Mouse (Mus musculus) c-Kit-positive CD71-negative TER-119-negative erythroid progenitor cells, embryonic 14.5 days (primary cell): ENCODE results near the gene Dlg5.
A peak's percentile ranks its signal among the peaks of the same experiment; 100 is the strongest.

ENCODE experiments used
- DNase-seq: peaks from one replicate; pipeline ENCODE4 v3.0.0-alpha.2; 2013; ENCODE audit warnings: low read depth

Gene Dlg5

DNA sequence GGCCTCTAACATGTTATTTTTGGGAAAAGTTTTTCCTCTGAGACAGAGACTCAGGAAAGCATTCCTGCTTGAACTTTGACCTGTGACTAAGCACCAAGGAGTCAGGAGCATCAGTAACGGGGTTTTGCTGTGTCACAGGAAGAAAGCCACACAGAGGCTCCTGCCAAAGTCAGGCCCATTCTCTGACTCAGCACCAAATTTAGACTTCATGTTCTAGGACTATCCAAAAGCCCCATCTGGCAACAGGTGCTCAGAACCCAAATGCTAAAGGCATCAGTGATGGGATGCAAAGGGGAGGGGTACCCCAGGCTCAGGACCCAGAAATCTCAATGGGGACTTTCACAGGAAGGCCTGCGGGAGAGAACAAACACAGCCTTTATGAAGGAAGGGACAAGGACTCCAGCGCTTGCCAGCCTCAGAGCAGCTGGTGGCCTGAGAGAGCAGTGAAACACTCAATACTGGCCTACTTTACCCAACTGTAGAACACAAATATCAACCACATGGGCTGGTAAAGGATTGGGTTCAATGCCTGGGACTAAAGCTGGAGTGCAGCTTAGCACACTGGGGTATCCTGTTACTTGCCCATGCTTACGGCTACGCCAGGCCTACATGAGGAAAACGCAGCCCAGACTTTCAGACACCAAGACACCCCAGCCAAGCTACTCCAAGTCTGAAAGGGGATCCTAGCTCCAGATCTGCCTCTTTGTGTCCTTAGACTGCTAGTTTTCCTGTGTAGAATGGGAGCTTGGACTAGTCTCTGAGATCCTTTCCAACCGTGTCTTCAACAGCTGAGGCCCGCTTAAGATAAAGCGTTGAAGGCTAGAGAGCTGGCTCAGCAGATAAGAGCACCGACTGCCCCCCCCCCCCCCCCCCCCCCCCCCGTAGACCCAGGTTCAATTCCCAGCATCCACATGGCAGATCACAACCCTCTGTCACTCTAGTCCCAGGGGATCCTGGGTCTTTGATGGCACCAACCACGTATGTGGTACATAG lies 12.8 kb downstream of the Dlg5 start:
- no peak for DNase-seq

GRCm38 (mm10) chr14:24228549-24228948 lies 17.2 kb downstream of the Dlg5 start:
- no peak for DNase-seq

GRCm38 (mm10) chr14:24227015-24227414 lies 18.7 kb downstream of the Dlg5 start:
- DNase-seq = no peak

DNA sequence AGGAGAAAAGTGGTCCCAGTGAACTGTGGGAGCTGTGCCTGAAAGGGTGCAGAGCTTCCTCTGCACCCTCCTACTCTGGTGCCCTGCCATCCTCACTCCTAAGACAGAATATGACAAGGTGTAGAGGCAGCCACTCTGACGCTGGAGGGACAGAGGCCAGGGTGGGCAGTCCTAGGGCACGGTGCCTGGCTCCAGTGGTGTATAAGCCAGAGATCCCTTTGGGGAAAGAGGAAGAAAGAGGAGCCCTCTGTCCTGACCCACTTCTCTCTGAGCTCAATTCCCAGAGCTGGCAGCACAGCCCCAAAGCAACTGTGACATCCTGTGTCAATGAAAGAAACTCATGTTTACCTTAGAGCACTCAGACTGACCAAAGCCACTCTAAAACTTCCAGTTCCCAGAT lies 19.4 kb downstream of the Dlg5 start:
- DNase-seq = no peak

DNA sequence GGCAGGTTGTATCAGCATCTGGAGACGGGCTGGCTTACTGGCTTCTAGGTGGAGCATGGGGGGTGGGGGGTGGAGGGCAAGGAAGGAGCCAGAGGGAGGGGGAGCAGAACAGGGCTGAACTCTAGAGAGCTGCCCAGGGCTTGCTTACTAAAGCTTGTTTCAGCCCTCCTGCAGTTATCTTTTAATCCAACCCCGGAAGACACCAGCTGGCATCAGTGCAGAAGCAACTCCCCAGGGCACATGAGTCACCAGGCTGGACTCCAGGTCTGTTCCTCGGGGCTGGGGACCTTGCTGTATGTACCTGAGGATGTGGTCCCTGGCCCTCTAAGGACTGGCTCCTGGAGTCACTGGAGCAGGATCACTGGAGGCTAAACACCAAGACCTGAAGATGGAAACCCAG lies 23.0 kb downstream of the Dlg5 start:
- DNase-seq = no peak

DNA sequence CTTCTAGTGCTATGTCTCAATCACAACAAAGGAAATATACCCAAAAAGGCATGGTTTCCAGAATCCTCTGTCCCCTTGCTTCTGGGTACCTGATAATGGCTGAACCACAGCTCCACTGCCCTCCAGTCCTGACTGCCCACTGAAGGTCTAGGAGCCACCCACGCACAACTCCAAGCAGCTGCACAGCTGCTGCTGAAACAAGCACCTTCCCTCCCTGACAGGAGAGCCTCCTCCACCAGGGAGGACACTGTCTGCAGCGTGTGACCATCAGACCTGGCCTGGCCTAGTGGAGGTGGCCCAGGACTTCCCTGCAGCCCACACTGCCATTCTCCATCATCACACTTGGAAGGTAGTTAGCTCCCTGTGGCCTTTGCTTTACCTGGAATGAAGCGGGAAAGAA lies 23.4 kb downstream of the Dlg5 start:
- DNase-seq = no peak

DNA sequence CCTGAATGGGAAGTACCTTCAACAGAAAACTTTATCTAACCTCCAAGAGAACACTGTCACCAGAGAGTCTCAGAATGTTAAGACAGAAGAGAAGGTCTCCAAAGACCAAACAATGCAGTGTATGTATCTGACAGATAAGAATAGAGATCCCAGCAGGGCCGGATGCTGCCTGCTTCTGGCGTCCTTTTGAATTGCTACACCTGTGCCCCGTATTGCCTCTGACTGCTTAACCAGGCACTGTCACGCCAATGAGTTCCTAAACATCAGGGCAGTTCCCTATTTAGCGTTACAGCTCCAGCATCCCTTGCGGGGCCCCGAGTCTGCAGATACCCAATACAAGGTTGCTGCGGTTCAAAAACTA lies 28.4 kb downstream of the Dlg5 start:
- no peak for DNase-seq

- no peak for DNase-seq
These were observed 28.9 kb downstream of the Dlg5 start for GRCm38 (mm10) chr14:24216678-24217361.

GRCm38 (mm10) chr14:24216064-24216463 lies 29.7 kb downstream of the Dlg5 start:
- no peak for DNase-seq

DNA sequence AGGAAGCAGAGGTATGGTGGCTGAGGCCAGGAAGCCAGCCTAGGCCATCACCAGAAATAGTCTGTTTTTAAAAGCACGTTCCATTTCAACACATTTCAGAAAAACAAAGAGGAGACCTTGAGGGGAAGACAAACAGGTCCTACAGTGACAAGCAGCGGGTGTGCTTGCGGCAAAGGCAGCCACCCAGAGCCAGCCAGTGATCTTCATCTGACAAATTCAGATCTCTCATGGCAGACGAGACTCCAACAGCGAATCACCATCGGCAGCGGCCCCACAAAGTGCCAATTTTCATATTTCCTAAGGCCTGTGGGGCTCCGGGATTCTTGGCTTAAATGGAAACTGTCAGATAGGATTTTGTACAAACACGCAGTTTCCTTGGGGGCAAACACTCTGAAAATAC lies 31.3 kb downstream of the Dlg5 start:
- no peak for DNase-seq

- peak; percentile 19 for DNase-seq
These were observed 32.4 kb downstream of the Dlg5 start for GRCm38 (mm10) chr14:24213336-24213735.

GRCm38 (mm10) chr14:24212861-24213260 lies 32.9 kb downstream of the Dlg5 start:
- DNase-seq = no peak

DNA sequence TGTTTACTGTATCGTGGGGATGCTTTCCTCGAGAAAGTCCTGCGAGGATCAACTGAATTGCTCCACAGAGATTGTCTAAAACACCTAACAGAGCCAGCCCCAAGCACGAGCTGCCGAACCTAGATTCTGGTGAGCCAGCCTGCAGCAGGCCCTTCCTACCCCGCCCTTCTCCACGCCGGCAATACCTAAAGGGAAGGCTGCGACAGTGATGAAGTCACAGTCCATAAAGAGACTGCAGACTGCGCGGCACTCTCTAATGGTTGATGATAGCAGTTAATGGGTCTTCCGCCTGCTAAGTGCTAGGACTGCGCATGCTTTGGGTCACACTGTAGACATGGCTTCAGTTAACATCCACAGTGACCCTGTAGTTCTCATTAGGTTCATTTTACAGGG lies 38.4 kb downstream of the Dlg5 start:
- DNase-seq = no peak

- no peak for DNase-seq
These were observed 38.9 kb downstream of the Dlg5 start for GRCm38 (mm10) chr14:24206736-24207359.

DNA sequence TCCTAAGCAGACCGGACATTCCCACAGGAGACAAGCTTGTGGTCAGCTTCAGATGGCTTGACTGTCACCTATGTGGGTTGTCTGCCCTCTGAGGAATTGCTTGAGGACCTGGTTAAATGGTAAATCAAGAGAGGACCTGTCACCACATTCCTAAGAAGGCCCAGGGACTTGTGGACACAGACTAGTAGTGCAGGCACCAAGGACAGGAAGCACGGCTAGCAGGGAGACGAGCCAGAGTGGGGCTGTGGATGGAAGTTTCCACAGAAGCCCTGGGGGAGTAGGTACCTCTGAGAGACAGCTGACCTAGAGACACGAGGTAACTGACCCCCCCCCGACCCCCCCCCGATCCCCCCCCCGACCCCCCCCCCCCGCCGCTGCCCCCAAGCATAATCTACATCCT lies 39.4 kb downstream of the Dlg5 start:
- DNase-seq = no peak

DNA sequence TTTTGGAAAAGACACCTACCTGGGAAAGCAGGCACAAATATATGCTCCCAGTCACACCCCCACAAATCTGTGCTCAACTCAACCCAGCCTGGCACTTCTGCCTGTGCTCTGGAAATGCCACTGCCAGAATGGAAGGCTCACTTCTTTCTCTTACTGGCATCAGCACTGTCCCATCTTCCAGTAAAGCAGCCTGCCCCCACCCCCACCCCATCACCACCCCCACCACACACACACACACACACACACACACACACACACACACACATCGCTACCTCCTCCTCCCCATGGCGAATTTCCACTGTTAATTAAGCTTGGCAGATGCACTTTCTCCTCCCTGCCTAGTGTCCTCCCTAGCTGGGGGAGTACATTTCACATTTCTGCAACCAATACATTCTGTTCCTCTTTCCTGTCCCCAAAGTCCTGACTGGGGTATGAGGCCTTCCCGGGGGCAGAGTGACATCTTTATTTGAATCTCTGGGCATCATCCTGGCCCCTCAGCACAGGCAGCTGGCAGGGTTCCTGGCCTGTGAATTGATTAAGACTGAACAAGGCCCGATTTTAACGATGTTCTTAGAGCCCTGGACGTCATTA lies 40.3 kb downstream of the Dlg5 start:
- DNase-seq = no peak

DNA sequence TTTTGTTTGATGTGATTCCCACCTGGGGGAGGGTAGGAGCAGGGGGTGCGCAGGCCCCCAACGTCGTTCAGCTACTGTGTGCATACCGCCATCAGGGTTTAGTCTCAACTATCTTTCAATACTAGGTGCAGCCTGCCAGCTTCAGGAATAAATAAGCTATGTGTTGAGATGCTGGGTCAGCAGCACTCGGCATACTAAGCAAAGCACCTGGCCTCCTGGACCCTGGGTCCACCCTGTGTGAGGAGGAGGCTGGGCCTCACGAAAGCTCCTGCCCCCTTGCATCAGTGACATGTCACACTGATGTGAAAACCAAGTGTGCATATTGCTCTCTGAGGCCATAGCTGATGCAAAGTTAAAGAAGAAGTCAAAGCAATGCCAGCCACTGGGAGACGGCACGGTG lies 42.5 kb downstream of the Dlg5 start:
- no peak for DNase-seq

GRCm38 (mm10) chr14:24200771-24201170 lies 44.9 kb downstream of the Dlg5 start:
- no peak for DNase-seq

DNA sequence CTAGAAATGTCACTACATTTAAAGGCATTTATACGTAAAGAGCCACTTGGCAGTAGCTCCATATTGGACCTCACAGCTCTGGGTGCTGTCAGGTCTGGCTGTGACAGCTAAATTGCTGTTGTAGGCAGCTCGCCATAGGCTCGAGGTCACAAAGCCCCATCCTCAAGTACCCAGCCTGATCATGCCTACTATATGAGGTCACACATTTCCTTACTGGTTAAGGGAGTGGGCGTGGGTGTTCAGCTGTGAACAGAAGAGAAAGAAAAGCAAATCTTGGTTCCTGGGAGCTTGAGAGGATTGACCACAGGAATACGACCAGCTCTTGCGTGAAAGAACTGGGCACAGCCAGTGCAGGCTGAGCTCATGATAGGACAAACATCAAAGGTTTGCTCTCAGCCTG lies 46.0 kb downstream of the Dlg5 start:
- no peak for DNase-seq

DNA sequence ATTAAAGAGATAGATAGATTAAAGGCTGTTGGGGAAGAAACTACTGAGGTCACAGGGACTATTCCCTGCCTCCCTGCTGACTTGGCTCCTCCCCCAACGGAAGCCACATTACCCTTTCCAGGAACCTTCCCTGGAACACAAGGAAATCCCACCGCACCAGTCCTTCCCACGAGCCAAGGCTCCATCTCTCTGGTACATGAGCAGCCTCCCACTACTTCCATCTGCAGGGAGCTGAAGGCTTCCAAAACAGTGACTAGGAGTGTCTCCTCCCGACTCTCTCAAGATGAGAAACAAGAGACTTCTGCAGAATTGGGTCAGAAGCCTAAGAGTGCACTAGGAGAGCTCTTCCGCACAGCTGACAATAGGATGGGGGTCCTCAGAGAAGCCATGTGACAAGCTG lies 47.9 kb downstream of the Dlg5 start:
- DNase-seq = no peak

DNA sequence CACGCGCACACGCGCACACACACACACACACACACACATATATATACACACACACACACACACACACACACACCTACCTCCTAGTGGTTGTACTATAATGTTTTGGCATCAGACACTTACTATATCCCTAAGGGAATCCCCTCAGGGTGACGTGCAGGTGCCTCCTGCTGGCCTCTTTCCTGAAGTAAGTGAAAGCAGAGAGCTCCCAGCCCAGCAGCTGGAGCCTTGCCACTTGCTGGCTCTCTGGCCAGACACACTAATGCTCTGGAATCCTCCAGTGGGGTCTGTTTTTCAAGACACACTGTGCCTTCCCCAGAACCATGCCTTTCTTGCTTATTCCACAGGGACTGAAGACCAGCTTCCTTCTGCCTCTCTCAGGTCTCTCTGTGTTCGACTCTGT lies 48.8 kb downstream of the Dlg5 start:
- no peak for DNase-seq

DNA sequence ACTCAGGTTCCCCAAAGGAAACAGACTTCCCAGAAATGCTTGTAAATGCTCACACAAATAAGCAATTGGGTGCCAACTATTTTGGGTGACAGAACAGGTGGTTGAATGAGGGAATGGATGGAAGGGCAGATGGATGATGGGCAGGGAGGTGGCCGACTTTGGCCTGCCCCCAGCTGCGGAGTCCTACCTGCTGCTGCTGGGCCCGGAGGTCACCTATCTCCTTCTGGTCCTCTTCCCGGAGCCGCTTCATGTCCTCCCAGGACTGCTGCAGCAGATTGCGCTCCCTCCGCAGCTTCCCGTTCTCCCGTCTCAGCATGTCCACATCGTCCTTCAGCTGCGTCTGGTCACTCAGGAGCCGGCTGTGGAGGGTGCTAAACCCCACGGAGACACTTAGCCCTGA lies 55.6 kb downstream of the Dlg5 start:
- DNase-seq = no peak

DNA sequence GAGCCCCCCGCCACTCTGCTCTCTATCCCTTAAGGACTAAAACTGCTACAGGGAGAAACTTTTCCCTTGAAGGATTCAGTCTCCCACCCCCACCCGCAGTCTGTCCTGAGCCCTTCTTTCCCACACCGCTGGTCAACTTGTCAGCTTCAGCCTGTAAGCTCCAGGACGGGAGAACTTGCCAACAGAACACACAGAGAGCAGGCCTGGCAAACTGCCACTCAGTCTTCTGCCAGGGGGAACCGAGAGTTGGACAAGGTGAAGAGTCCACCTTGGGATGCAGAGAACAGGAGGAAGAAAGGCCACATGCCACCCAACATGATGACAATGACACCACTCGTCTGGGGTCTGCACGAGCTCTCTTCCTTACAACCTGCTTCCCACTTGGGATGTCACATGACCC lies 56.1 kb downstream of the Dlg5 start:
- DNase-seq = no peak
